Mouse (Mus musculus) liver, postnatal 0 days (tissue): Measurements from ENCODE around the gene Pnma1. TPM values are rescaled to one million over a fixed set of nuclear protein-coding genes. Genes with fewer than 3 reads are reported as not detected.
A peak's percentile ranks its signal among the peaks of the same experiment; 100 is the strongest.

ENCODE experiments used
- ATAC-seq: fragments of 200-750 bp; cut with Nextera tagmentation; 2 replicates; pipeline ENCODE4 v1.8.0; 2017; ENCODE audit warnings: mild to moderate bottlenecking, moderate library complexity
- DNase-seq: peaks from one replicate; pipeline ENCODE4 v3.0.0-alpha.2; 2016
- H3K27ac ChIP-seq: fragments of 300-500 bp; sonication (generic); 2 replicates; pipeline ENCODE4 v1.5.1; 2014; ENCODE audit warnings: antibody characterized with exemption, moderate library complexity, mild to moderate bottlenecking, low read depth
- H3K27me3 ChIP-seq: fragments of 300-500 bp; sonication (generic); 2 replicates; pipeline ENCODE4 v1.6.1; 2014; ENCODE audit warnings: low read length, control low read depth, mixed read lengths; ENCODE audit not compliant: insufficient read depth
- H3K36me3 ChIP-seq: fragments of 300-500 bp; sonication (generic); replicated peaks from 2 replicates; pipeline ENCODE4 v1.6.1; 2014; ENCODE audit warnings: mild to moderate bottlenecking, control low read depth, low read length, moderate library complexity, mixed read lengths; ENCODE audit not compliant: insufficient read depth
- H3K4me1 ChIP-seq: fragments of 300-500 bp; sonication (generic); 2 replicates; pipeline ENCODE4 v1.6.1; 2014; ENCODE audit warnings: antibody characterized with exemption, mild to moderate bottlenecking, control low read depth; ENCODE audit not compliant: insufficient read depth
- H3K4me2 ChIP-seq: fragments of 300-500 bp; sonication (generic); 2 replicates; pipeline ENCODE4 v1.6.1; 2014; ENCODE audit warnings: low read depth, mild to moderate bottlenecking, low read length, moderate library complexity, mixed read lengths
- H3K4me3 ChIP-seq: fragments of 300-500 bp; sonication (generic); 2 replicates; pipeline ENCODE4 v1.5.1; 2014; ENCODE audit warnings: low read depth, low read length
- H3K9ac ChIP-seq: fragments of 300-500 bp; sonication (generic); replicated peaks from 2 replicates; pipeline ENCODE4 v1.6.1; 2014; ENCODE audit warnings: mild to moderate bottlenecking, moderate library complexity
- H3K9me3 ChIP-seq: fragments of 300-500 bp; sonication (generic); 2 replicates; pipeline ENCODE4 v1.6.1; 2016; ENCODE audit warnings: mild to moderate bottlenecking, control low read depth, low read length, mixed read lengths
- CTCF ChIP-seq: sonication (generic); IDR thresholded peaks from 2 replicates; pipeline ENCODE4 v1.5.1; 2016; ENCODE audit warnings: antibody characterized with exemption, low read depth
- EP300 ChIP-seq: IDR thresholded peaks from 2 replicates; pipeline ENCODE4 v1.6.1; 2016; ENCODE audit warnings: antibody characterized with exemption, low read depth, mild to moderate bottlenecking
- WGBS: fragments of 180-500 bp; shearing (Covaris S2); extraction: QIAGEN DNeasy Blood & Tissue Kit; methylation state at CpG from one replicate; pipeline ENCODE4 v1.1.7; 2014; ENCODE audit not compliant: insufficient replicate concordance; 5-methylcytosine and 5-hydroxymethylcytosine counted together
- polyA plus RNA-seq: library from polyadenylated mRNA; unstranded; fragments of >200 nt; fragmentation: Nextera tagmentation; extraction: Ambion mirVana; gene quantifications from 2 replicates; pipeline ENCODE4 v1.2.1, GENCODE M21; 2015

The Pnma1 gene
- polyA plus RNA-seq, 1 experiment from 2014 or later = 0.35 TPM

- Histone ChIP-seq H3K27ac (0 out of 2 replicates have a peak overlapping the region, but pooled peaks have one; percentile 89), H3K27me3 (no peaks in the 10 kb centered on the region), H3K4me3 (no peak overlapping the region), H3K9me3 (no peaks in the 10 kb centered on the region), H3K4me2 (0 out of 2 replicates have a peak overlapping the region, but pooled peaks have one; percentile 62), H3K36me3 (peaks cover 70% of the 10 kb centered on the region), H3K4me1 (peaks cover 40% of the 10 kb centered on the region), H3K9ac (no peak overlapping the region)
- ATAC-seq (no peak), DNase-seq (no peak)
- 84% methylated on average over 6 of the region's 6 CpGs for WGBS
- TF ChIP-seq EP300 (no peak), CTCF (no peak)
Observed at GRCm38 (mm10) chr12:84153414-84153813, 5.1 kb upstream of the Pnma1 start.

- DNase-seq (peak; percentile 72), ATAC-seq (no peak)
- no peak for TF ChIP-seq EP300
- TF ChIP-seq CTCF = no peak
- 74% methylated on average over 32 of the region's 32 CpGs for WGBS
- peak overlapping the region; percentile 52 for H3K9ac ChIP-seq
- peaks cover 45% of the 10 kb centered on the region for H3K4me1 ChIP-seq
- peak overlapping the region; percentile 89 for H3K27ac ChIP-seq
- H3K9me3 ChIP-seq = no peaks in the 10 kb centered on the region
- H3K27me3 ChIP-seq = no peaks in the 10 kb centered on the region
- peak overlapping the region; percentile 62 for H3K4me2 ChIP-seq
- H3K4me3 ChIP-seq = peak overlapping the region; percentile 51
- peaks cover 61% of the 10 kb centered on the region for H3K36me3 ChIP-seq
Observed at GRCm38 (mm10) chr12:84152352-84153190, 4.3 kb upstream of the Pnma1 start.

DNA sequence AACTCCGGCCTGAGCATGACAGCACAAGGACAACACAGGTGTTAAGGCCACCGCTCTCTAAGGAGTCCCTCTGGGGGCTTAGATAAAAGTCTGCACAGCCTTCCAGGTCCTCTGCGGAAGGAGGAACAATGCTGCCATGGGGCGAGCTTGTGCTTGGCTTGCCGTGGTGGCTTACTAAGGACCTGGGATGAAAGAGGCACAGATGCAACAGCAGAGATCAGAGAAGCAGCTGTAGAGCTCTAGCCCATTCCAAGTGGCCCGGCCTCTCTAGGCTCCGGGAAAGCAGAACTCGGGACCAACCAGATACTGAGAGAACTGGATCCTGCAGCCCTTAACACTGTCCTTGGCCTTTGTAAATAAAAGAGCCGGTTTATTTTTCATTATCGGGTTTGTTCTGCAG is 3.6 kb upstream of the Pnma1 start:
- Histone ChIP-seq H3K4me1 (peaks cover 45% of the 10 kb centered on the region), H3K9me3 (no peaks in the 10 kb centered on the region), H3K4me2 (peak overlapping the region; percentile 62), H3K27me3 (no peaks in the 10 kb centered on the region), H3K9ac (peak overlapping the region; percentile 52), H3K27ac (peak overlapping the region; percentile 89), H3K4me3 (peak overlapping the region; percentile 51), H3K36me3 (peaks cover 55% of the 10 kb centered on the region)
- no peak for DNase-seq
- TF ChIP-seq CTCF = no peak
- TF ChIP-seq EP300 = no peak
- ATAC-seq = peak; percentile 5; the same call in 1 of the 2 replicates
- WGBS = 67% methylated on average over 10 of the region's 10 CpGs

- peak overlapping the region; percentile 62 for H3K4me2 ChIP-seq
- peak; percentile 82 for DNase-seq
- ATAC-seq = peak; percentile 87
- H3K27me3 ChIP-seq = no peaks in the 10 kb centered on the region
- H3K4me1 ChIP-seq = peaks cover 45% of the 10 kb centered on the region
- H3K9me3 ChIP-seq = no peaks in the 10 kb centered on the region
- peaks cover 45% of the 10 kb centered on the region for H3K36me3 ChIP-seq
- peak overlapping the region; percentile 52 for H3K9ac ChIP-seq
- H3K27ac ChIP-seq = peak overlapping the region; percentile 89
- H3K4me3 ChIP-seq = peak overlapping the region; percentile 51
- TF ChIP-seq EP300 (peak; percentile 89), CTCF (no peak)
- WGBS = 24% methylated on average over 6 of the region's 6 CpGs
Observed at GRCm38 (mm10) chr12:84150976-84151375, 2.7 kb upstream of the Pnma1 start.

DNA sequence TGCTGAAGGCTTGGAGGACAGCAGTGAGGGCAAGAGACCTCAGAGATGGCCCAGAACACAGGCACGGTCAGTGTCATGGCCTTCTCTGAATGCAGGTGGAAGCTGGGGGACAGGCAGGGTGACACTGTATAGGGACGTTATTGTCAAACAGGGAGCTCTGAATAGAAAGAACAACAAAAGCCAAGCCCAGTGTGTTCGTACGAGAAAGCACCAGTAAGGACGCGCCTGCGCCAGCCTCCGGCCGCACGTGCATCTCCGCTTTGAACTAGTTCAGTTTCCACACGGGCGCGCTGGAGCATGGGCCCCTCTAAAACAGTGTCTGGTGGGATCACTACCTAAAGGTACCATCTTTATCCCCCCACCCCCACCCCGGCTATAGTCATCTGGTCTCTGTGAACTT is 1.7 kb upstream of the Pnma1 start:
- no peak overlapping the region for H3K9ac ChIP-seq
- peaks cover 45% of the 10 kb centered on the region for H3K4me1 ChIP-seq
- no peak for ATAC-seq

GRCm38 (mm10) chr12:84148622-84149012 is 328 bp upstream of the Pnma1 start:
- Histone ChIP-seq H3K36me3 (peaks cover 26% of the 10 kb centered on the region), H3K4me3 (peak overlapping the region; percentile 53), H3K27me3 (no peaks in the 10 kb centered on the region), H3K4me1 (peaks cover 45% of the 10 kb centered on the region), H3K27ac (no peak overlapping the region), H3K4me2 (peak overlapping the region; percentile 76), H3K9me3 (no peaks in the 10 kb centered on the region), H3K9ac (no peak overlapping the region)
- ATAC-seq (no peak), DNase-seq (peak; percentile 15)
- WGBS = 24% methylated on average over 10 of the region's 10 CpGs
- TF ChIP-seq EP300 (no peak), CTCF (no peak)

More for the DNA sequence above, 1.7 kb upstream of the Pnma1 start:
- no peaks in the 10 kb centered on the region for H3K27me3 ChIP-seq
- peak overlapping the region; percentile 89; the same call in 1 of the 2 replicates for H3K27ac ChIP-seq
- H3K36me3 ChIP-seq = peaks cover 37% of the 10 kb centered on the region
- no peak for TF ChIP-seq CTCF
- TF ChIP-seq EP300 = no peak
- no peak overlapping the region for H3K4me3 ChIP-seq
- no peak for DNase-seq
- no peaks in the 10 kb centered on the region for H3K9me3 ChIP-seq
- WGBS = 96% methylated on average over 15 of the region's 15 CpGs
- H3K4me2 ChIP-seq = no peak overlapping the region
